Mouse (Mus musculus) CH12.LX (cell line): ENCODE data around the gene Npw. TPM values are rescaled to one million over a fixed set of nuclear protein-coding genes. Genes with fewer than 3 reads are reported as not detected.

Source experiments
- DNase-seq: peaks from one replicate; pipeline ENCODE4 v3.0.0-alpha.2; 2013; ENCODE audit errors: extremely low read depth
- H3K27ac ChIP-seq: 2 replicates; pipeline ENCODE4 v1.5.1; 2012; ENCODE audit warnings: low read depth, mild to moderate bottlenecking, control low read depth, moderate library complexity; ENCODE audit not compliant: insufficient read depth
- H3K27me3 ChIP-seq: replicated peaks from 2 replicates; pipeline ENCODE3; 2012; ENCODE audit warnings: inconsistent platforms
- H3K36me3 ChIP-seq, 2 experiments: replicated peaks in 1 of 2; 2 replicates each; pipeline versions ENCODE3 to v1.6.1; 2012; ENCODE audit warnings: inconsistent platforms in 1 of 2, low read length in 1 of 2, mild to moderate bottlenecking in 1 of 2, mixed read lengths in 1 of 2, moderate library complexity in 1 of 2; ENCODE audit not compliant: control insufficient read depth in 1 of 2, insufficient read depth in 1 of 2
- H3K4me1 ChIP-seq, 2 experiments: 2 replicates each; pipeline ENCODE4 v1.6.1; 2012; ENCODE audit warnings: inconsistent platforms in 1 of 2, moderate library complexity in 1 of 2; ENCODE audit not compliant: insufficient read depth in 2 of 2, control insufficient read depth in 1 of 2
- H3K4me2 ChIP-seq: 2 replicates; pipeline ENCODE4 v1.6.1; 2012; ENCODE audit warnings: low read depth, mild to moderate bottlenecking, control low read depth; ENCODE audit not compliant: poor library complexity, insufficient read depth, severe bottlenecking
- H3K4me3 ChIP-seq, 3 experiments: fragments of 150-350 bp in 1 of 3; sonication (generic) in 1 of 3; replicated peaks in 1 of 3; 2 replicates each; pipeline versions ENCODE3 to v1.5.1; 2011 to 2012; ENCODE audit warnings: low read depth in 2 of 3, low read length in 2 of 3, mild to moderate bottlenecking in 2 of 3, moderate library complexity in 2 of 3, control low read depth in 1 of 3, improper control_type of control experiment in 1 of 3, inconsistent platforms in 1 of 3, mixed read lengths in 1 of 3; ENCODE audit not compliant: poor library complexity in 1 of 3
- H3K79me2 ChIP-seq: replicated peaks from 2 replicates; pipeline ENCODE4 v1.6.1; 2012; ENCODE audit warnings: mild to moderate bottlenecking, moderate library complexity; ENCODE audit not compliant: control insufficient read depth, poor library complexity, insufficient read depth, severe bottlenecking; ENCODE audit errors: extremely low read depth
- H3K9ac ChIP-seq: 2 replicates; pipeline ENCODE4 v1.6.1; 2012; ENCODE audit warnings: low read depth, mild to moderate bottlenecking, control low read depth, moderate library complexity; ENCODE audit not compliant: insufficient read depth
- H3K9me3 ChIP-seq: replicated peaks from 2 replicates; pipeline ENCODE3; 2012; ENCODE audit warnings: low read length, inconsistent platforms, mixed read lengths
- BHLHE40 ChIP-seq: IDR thresholded peaks from 2 replicates; pipeline ENCODE4 v1.6.1; 2011; ENCODE audit warnings: mild to moderate bottlenecking, low read depth, low read length, improper control_type of control experiment
- CHD1 ChIP-seq: IDR thresholded peaks from 2 replicates; pipeline ENCODE4 v1.6.1; 2012; ENCODE audit warnings: low read depth, low read length, improper control_type of control experiment, inconsistent platforms
- CHD2 ChIP-seq: IDR thresholded peaks from 2 replicates; pipeline ENCODE4 v1.6.1; 2011; ENCODE audit warnings: low read length, improper control_type of control experiment
- CTCF ChIP-seq, 2 experiments: IDR thresholded peaks in 1 of 2; conservative IDR thresholded peaks in 1 of 2; 2 replicates each; pipeline ENCODE4 v1.5.1; 2011 to 2012; ENCODE audit warnings: low read depth in 2 of 2, low read length in 2 of 2, improper control_type of control experiment in 1 of 2, inconsistent platforms in 1 of 2, mild to moderate bottlenecking in 1 of 2, moderate library complexity in 1 of 2
- E2F4 ChIP-seq: IDR thresholded peaks from 2 replicates; pipeline ENCODE4 v1.6.1; 2011; ENCODE audit warnings: low read depth, low read length, improper control_type of control experiment; ENCODE audit not compliant: insufficient replicate concordance
- ELF1 ChIP-seq: IDR thresholded peaks from 2 replicates; pipeline ENCODE4 v1.6.1; 2014; ENCODE audit warnings: low read depth, mild to moderate bottlenecking, inconsistent platforms, low read length, improper control_type of control experiment
- EP300 ChIP-seq: IDR thresholded peaks from 2 replicates; pipeline ENCODE4 v1.6.1; 2011; ENCODE audit warnings: low read length, improper control_type of control experiment
- ETS1 ChIP-seq: conservative IDR thresholded peaks from 2 replicates; pipeline ENCODE4 v1.6.1; 2012; ENCODE audit warnings: low read depth, mild to moderate bottlenecking, inconsistent platforms, low read length, improper control_type of control experiment, moderate library complexity
- GABPA ChIP-seq: IDR thresholded peaks from 2 replicates; pipeline ENCODE4 v1.6.1; 2012; ENCODE audit warnings: low read depth, low read length, improper control_type of control experiment, inconsistent platforms; ENCODE audit not compliant: insufficient replicate concordance
- HCFC1 ChIP-seq: IDR thresholded peaks from 2 replicates; pipeline ENCODE4 v1.6.1; 2012; ENCODE audit warnings: low read depth, mild to moderate bottlenecking, inconsistent platforms, low read length, improper control_type of control experiment
- IRF4 ChIP-seq: IDR thresholded peaks from 2 replicates; pipeline ENCODE4 v1.6.1; 2014; ENCODE audit warnings: low read depth, mild to moderate bottlenecking, inconsistent platforms, low read length, improper control_type of control experiment
- JUN ChIP-seq: IDR thresholded peaks from 2 replicates; pipeline ENCODE4 v1.6.1; 2011; ENCODE audit warnings: low read depth, mild to moderate bottlenecking, low read length, improper control_type of control experiment, moderate library complexity; ENCODE audit not compliant: insufficient read depth
- JUND ChIP-seq: conservative IDR thresholded peaks from 2 replicates; pipeline ENCODE4 v1.6.1; 2011; ENCODE audit warnings: low read depth, low read length, improper control_type of control experiment
- KAT2A ChIP-seq: IDR thresholded peaks from 2 replicates; pipeline ENCODE4 v1.6.1; 2012; ENCODE audit warnings: low read length, improper control_type of control experiment, inconsistent platforms; ENCODE audit not compliant: insufficient replicate concordance
- MAFK ChIP-seq: IDR thresholded peaks from 2 replicates; pipeline ENCODE4 v1.6.1; 2011; ENCODE audit warnings: low read length, improper control_type of control experiment; ENCODE audit not compliant: insufficient replicate concordance
- MAX ChIP-seq: IDR thresholded peaks from 2 replicates; pipeline ENCODE4 v1.6.1; 2011; ENCODE audit warnings: low read length, improper control_type of control experiment
- MAZ ChIP-seq: IDR thresholded peaks from 2 replicates; pipeline ENCODE4 v1.6.1; 2012; ENCODE audit warnings: low read depth, mild to moderate bottlenecking, inconsistent platforms, low read length, improper control_type of control experiment, moderate library complexity
- MEF2A ChIP-seq: IDR thresholded peaks from 2 replicates; pipeline ENCODE4 v1.6.1; 2014; ENCODE audit warnings: low read depth, mild to moderate bottlenecking, inconsistent platforms, low read length, improper control_type of control experiment, borderline replicate concordance
- MXI1 ChIP-seq: IDR thresholded peaks from 2 replicates; pipeline ENCODE4 v1.6.1; 2011; ENCODE audit warnings: mild to moderate bottlenecking, low read depth, low read length, improper control_type of control experiment
- MYC ChIP-seq: IDR thresholded peaks from 2 replicates; pipeline ENCODE4 v1.6.1; 2011; ENCODE audit warnings: low read depth, mild to moderate bottlenecking, improper control_type of control experiment, low read length
- NELFE ChIP-seq: IDR thresholded peaks from 2 replicates; pipeline ENCODE4 v1.6.1; 2011; ENCODE audit warnings: low read depth, low read length, improper control_type of control experiment
- NRF1 ChIP-seq: IDR thresholded peaks from 2 replicates; pipeline ENCODE4 v1.6.1; 2014; ENCODE audit warnings: low read depth, mild to moderate bottlenecking, inconsistent platforms, low read length, improper control_type of control experiment, moderate library complexity
- PAX5 ChIP-seq: IDR thresholded peaks from 2 replicates; pipeline ENCODE4 v1.6.1; 2012; ENCODE audit warnings: low read length, inconsistent platforms, mixed read lengths
- POLR2A ChIP-seq: IDR thresholded peaks from 2 replicates; pipeline ENCODE4 v1.6.1; 2011; ENCODE audit warnings: low read depth, mild to moderate bottlenecking, improper control_type of control experiment, low read length
- POLR2AphosphoS2 ChIP-seq: IDR thresholded peaks from 2 replicates; pipeline ENCODE4 v1.6.1; 2011; ENCODE audit warnings: low read depth, low read length, improper control_type of control experiment
- RAD21 ChIP-seq: IDR thresholded peaks from 2 replicates; pipeline ENCODE4 v1.6.1; 2011; ENCODE audit warnings: low read depth, mild to moderate bottlenecking, low read length, improper control_type of control experiment, moderate library complexity
- RCOR1 ChIP-seq: conservative IDR thresholded peaks from 2 replicates; pipeline ENCODE4 v1.6.1; 2012; ENCODE audit warnings: low read depth, mild to moderate bottlenecking, inconsistent platforms, low read length, improper control_type of control experiment
- SIN3A ChIP-seq: IDR thresholded peaks from 2 replicates; pipeline ENCODE4 v1.6.1; 2012; ENCODE audit warnings: low read length, improper control_type of control experiment, inconsistent platforms
- SMC3 ChIP-seq: IDR thresholded peaks from 2 replicates; pipeline ENCODE4 v1.6.1; 2011; ENCODE audit warnings: low read depth, low read length, improper control_type of control experiment
- TBP ChIP-seq: conservative IDR thresholded peaks from 2 replicates; pipeline ENCODE4 v1.6.1; 2011; ENCODE audit warnings: low read depth, low read length, improper control_type of control experiment
- TCF12 ChIP-seq: IDR thresholded peaks from 2 replicates; pipeline ENCODE4 v1.6.1; 2014; ENCODE audit warnings: low read depth, mild to moderate bottlenecking, inconsistent platforms, low read length, improper control_type of control experiment
- UBTF ChIP-seq: IDR thresholded peaks from 2 replicates; pipeline ENCODE4 v1.6.1; 2012; ENCODE audit warnings: low read depth, mild to moderate bottlenecking, inconsistent platforms, low read length, improper control_type of control experiment, moderate library complexity
- USF1 ChIP-seq: IDR thresholded peaks from 2 replicates; pipeline ENCODE4 v1.6.1; 2014; ENCODE audit warnings: low read depth, mild to moderate bottlenecking, inconsistent platforms, low read length, improper control_type of control experiment
- USF2 ChIP-seq: conservative IDR thresholded peaks from 2 replicates; pipeline ENCODE4 v1.6.1; 2011; ENCODE audit warnings: low read depth, low read length, improper control_type of control experiment
- ZC3H11A ChIP-seq: IDR thresholded peaks from 2 replicates; pipeline ENCODE4 v1.6.1; 2012; ENCODE audit warnings: low read depth, mild to moderate bottlenecking, inconsistent platforms, low read length, improper control_type of control experiment
- ZKSCAN1 ChIP-seq: IDR thresholded peaks from 2 replicates; pipeline ENCODE4 v1.6.1; 2012; ENCODE audit warnings: low read depth, inconsistent platforms, low read length, improper control_type of control experiment, borderline replicate concordance
- ZMIZ1 ChIP-seq: IDR thresholded peaks from 2 replicates; pipeline ENCODE4 v1.6.1; 2012; ENCODE audit warnings: low read depth, mild to moderate bottlenecking, inconsistent platforms, low read length, improper control_type of control experiment
- ZNF384 ChIP-seq: IDR thresholded peaks from 2 replicates; pipeline ENCODE4 v1.6.1; 2012; ENCODE audit warnings: low read depth, low read length, improper control_type of control experiment, inconsistent platforms
- dilution Hi-C: fragments of 300-500 bp; cut with MboI; formaldehyde crosslinking; loops from 2 replicates; pipeline ENCODE4 v1.14.3; 2020; ENCODE audit warnings: low sequenced_read_pairs; ENCODE audit not compliant: extremely low pct_unique_long_range_greater_than_20kb, extremely low pct_ligation_motif_present
- in situ Hi-C: fragments of 300-500 bp; cut with MboI; formaldehyde crosslinking; loops from 3 replicates; pipeline ENCODE4 v1.14.3; 2019; ENCODE audit warnings: low sequenced_read_pairs, low pct_ligation_motif_present, low pct_unique_long_range_greater_than_20kb, mixed read lengths
- polyA plus RNA-seq: library from polyadenylated mRNA; unstranded; fragments of >175 nt; gene quantifications from 2 replicates; pipeline ENCODE4 v1.2.1, GENCODE M21; 2012; ENCODE audit warnings: low read depth; ENCODE audit not compliant: insufficient read length
- total RNA-seq, 2 experiments: library from RNA; depleted of rRNA; stranded (reverse); fragments of 300-350 nt in 1 of 2; fragments of >200 nt in 1 of 2; gene quantifications; 2 replicates each; pipeline ENCODE4 v1.2.3; 2012 to 2014

The Npw gene
- total and polyA plus RNA-seq, 3 experiments, result not detected

- peaks cover 27 to 33% of the 10 kb centered on the region in 2 experiments for H3K36me3 ChIP-seq
- in situ Hi-C loops, result no loop called here
- peak; percentile 93 for DNase-seq
- dilution Hi-C loops, result no loop called here
- peak within 1 kb of the TSS; percentile 52 for H3K27ac ChIP-seq
- peaks cover 14% of the 10 kb centered on the region for H3K79me2 ChIP-seq
- H3K9me3 ChIP-seq, result no peaks in the 10 kb centered on the region
- H3K4me2 ChIP-seq, result peak within 1 kb of the TSS; percentile 68
- TF ChIP-seq POLR2AphosphoS2, result peak; percentile 78; the same call in 1 of the 2 replicates
- TF ChIP-seq GABPA, result peak; percentile 58; the same call in 1 of the 2 replicates
- no peak for TF ChIP-seq SMC3
- no peak for TF ChIP-seq EP300
- 0 out of 2 replicates have a peak, but pooled peaks have one; percentile 33 for TF ChIP-seq JUND
- peak; percentile 99 for TF ChIP-seq MXI1
- TF ChIP-seq USF1, result no peak
- peak; percentile 73; the same call in 1 of the 2 replicates for TF ChIP-seq TBP
- no peak; the same call in 1 of the 2 replicates for TF ChIP-seq ETS1
- peak; percentile 68; the same call in 1 of the 2 replicates for TF ChIP-seq KAT2A
- peak; percentile 69; the same call in 1 of the 2 replicates for TF ChIP-seq IRF4
- no peak for TF ChIP-seq PAX5
- TF ChIP-seq UBTF, result no peak
- TF ChIP-seq MAX, result peak; percentile 91
- peak; percentile 50; the same call in 1 of the 2 replicates for TF ChIP-seq BHLHE40
- TF ChIP-seq MEF2A, result peak; percentile 63; the same call in 1 of the 2 replicates
- no peak for TF ChIP-seq RCOR1
- no peak for TF ChIP-seq ZKSCAN1
- TF ChIP-seq ZC3H11A, result no peak
- no peak for TF ChIP-seq CHD1
- peak; percentile 85 for TF ChIP-seq TCF12
- peak; percentile 89 for TF ChIP-seq NELFE
- TF ChIP-seq RAD21, result no peak
- TF ChIP-seq MAZ, result no peak
- TF ChIP-seq MYC, result peak; percentile 90
- peak; percentile 99 for TF ChIP-seq SIN3A
- peak; percentile 83; the same call in 1 of the 2 replicates for TF ChIP-seq ZMIZ1
- no peak for TF ChIP-seq CTCF (conservative IDR thresholded peaks at IDR 0.05 in 1 of 2, IDR thresholded peaks at IDR 0.05 in 1 of 2; ENCODE audit: low read depth in 2 of 2, low read length in 2 of 2)
- TF ChIP-seq ELF1, result peak; percentile 66; the same call in 1 of the 2 replicates
- TF ChIP-seq JUN, result no peak
- no peak for TF ChIP-seq NRF1
- TF ChIP-seq HCFC1, result peak; percentile 86
- TF ChIP-seq E2F4, result no peak
- TF ChIP-seq ZNF384, result no peak; the same call in none of the 2 replicates
- 0 out of 2 replicates have a peak, but pooled peaks have one; percentile 9 for TF ChIP-seq CHD2
- TF ChIP-seq MAFK, result no peak
- peak; percentile 92 for TF ChIP-seq POLR2A
- no peak for TF ChIP-seq USF2
- peaks cover 7 to 21% of the 10 kb centered on the region in 2 experiments; a peak in 3 of 4 replicates for H3K4me1 ChIP-seq
- H3K9ac ChIP-seq, result peak within 1 kb of the TSS; percentile 86
- no peaks in the 10 kb centered on the region for H3K27me3 ChIP-seq
- peak within 1 kb of the TSS; percentile 83 to 96 (median 94) for H3K4me3 ChIP-seq
Measured at GRCm38 (mm10) chr17:24706982-24707800, 48.9 kb upstream of the Npw start, which contains the start of gene Tbl3. TSS of gene Tbl3 (minus strand) at chr17:24707660.
